Mouse (Mus musculus): ENCODE results near the gene Ube2l3. TPM values are rescaled to one million over a fixed set of nuclear protein-coding genes. Genes with fewer than 3 reads are reported as not detected.

Gene Ube2l3
- polyA plus RNA-seq, 1 experiment from 2014 or later = 405 TPM

GRCm38 (mm10) chr16:17216934-17217633 is 14.6 kb upstream of the Ube2l3 start:
- H3K27ac ChIP-seq (ENCODE audit: low read depth, low read length) = no peak overlapping the region
- ATAC-seq (ENCODE audit: insufficient read depth, low FRiP score, low TSS enrichment) (no peak), DNase-seq (ENCODE audit: low spot score) (no peak)
- H3K4me2 ChIP-seq (ENCODE audit: low read depth) = no peak overlapping the region
- 56% methylated on average over 8 of the region's 8 CpGs for WGBS
- H3K27me3 ChIP-seq (ENCODE audit: control insufficient read depth, insufficient read depth, low read length) = no peaks in the 10 kb centered on the region
- no peak overlapping the region for H3K9ac ChIP-seq (ENCODE audit: low read length)
- no peaks in the 10 kb centered on the region for H3K4me1 ChIP-seq (ENCODE audit: control insufficient read depth, insufficient read depth, low read length)
- H3K4me3 ChIP-seq (ENCODE audit: low read depth, low read length) = no peak overlapping the region
- H3K9me3 ChIP-seq (ENCODE audit: control insufficient read depth, low read length) = no peaks in the 10 kb centered on the region
- H3K36me3 ChIP-seq (ENCODE audit: control insufficient read depth, insufficient read depth, low read length) = no peaks in the 10 kb centered on the region

DNA sequence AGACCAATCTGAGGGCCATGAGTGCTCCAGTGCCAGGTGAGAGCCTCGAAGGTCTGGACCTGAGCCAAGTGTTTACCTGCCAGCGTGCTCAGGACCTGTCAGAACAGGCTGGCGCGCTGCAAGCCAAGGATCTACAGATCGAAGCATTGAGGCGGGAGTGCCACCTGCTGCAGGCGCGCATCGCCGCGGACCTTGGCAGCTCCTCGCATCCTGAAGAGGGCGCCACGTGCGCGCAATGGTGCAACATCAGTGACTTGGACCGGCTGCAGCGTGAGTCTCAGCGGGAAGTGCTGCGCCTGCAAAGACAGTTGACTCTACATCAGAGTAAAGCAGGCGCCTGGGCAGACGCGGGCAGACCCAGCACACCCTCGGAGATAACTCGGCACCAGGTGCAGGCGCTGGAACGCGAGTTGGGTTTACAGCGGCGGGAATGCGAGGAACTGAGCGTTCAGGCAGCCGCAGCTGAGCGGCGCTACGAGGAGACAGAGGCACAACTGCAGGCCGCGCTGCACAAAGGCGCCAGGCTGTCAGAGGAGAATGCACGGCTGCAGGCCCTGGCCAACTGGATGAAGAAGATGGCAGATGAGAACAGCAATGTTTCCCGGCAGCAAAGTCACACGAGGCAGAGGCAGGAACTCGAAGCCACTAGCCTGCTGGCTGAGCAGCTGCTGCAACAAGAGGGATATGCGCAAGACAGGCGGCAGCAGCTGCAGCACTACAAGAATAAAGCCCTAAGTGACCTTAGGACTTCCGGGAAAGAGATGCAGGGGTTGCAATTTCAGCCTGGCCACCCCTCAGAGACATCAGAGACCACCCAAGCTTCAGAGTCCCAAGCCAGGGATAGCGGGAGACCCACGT is 7.8 kb upstream of the Ube2l3 start:
- Histone ChIP-seq H3K36me3 (ENCODE audit: control insufficient read depth, insufficient read depth, low read length) (no peaks in the 10 kb centered on the region), H3K27me3 (ENCODE audit: control insufficient read depth, insufficient read depth, low read length) (peaks cover 3% of the 10 kb centered on the region; the same call in 1 of the 2 replicates), H3K27ac (ENCODE audit: low read depth, low read length) (peak overlapping the region; percentile 78; the same call in 1 of the 2 replicates), H3K4me3 (ENCODE audit: low read depth, low read length) (peak overlapping the region; percentile 59), H3K4me2 (ENCODE audit: low read depth) (peak overlapping the region; percentile 98), H3K9me3 (ENCODE audit: control insufficient read depth, low read length) (no peaks in the 10 kb centered on the region), H3K4me1 (ENCODE audit: control insufficient read depth, insufficient read depth, low read length) (peaks cover 10% of the 10 kb centered on the region), H3K9ac (ENCODE audit: low read length) (peak overlapping the region; percentile 80)
- peak; percentile 60 for ATAC-seq (ENCODE audit: insufficient read depth, low FRiP score, low TSS enrichment)
- WGBS = 7% methylated on average over 48 of the region's 48 CpGs
- DNase-seq (ENCODE audit: low spot score) = peak; percentile 92

DNA sequence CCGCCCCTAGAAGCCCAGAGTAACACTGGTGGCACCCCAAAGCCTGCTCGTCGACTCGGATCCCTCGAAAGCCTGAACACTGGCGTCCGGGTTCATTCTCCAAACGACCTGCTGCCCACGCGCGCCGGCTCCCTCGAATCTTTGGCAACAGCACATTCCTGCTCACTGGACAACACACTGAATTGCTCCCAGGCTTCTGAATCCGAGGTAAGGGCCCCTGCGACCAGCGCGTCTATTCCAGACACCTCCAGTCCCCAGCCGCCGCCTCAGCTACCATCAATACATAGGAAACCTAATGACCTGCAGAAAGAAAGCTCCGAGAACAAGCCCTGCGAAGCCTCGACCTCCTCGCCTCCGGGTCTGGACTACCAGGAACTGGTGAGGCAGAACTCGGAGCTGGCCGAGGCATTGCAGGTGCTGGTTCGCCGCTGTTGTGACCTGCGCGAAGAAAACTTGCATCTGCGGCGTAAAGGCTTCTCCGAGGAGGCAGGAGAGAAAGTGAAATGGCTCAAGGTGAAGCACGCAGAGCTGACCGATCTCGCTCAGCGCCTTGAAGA is 7.0 kb upstream of the Ube2l3 start:
- no peak for ATAC-seq (ENCODE audit: insufficient read depth, low FRiP score, low TSS enrichment)
- Histone ChIP-seq H3K27ac (ENCODE audit: low read depth, low read length) (peak overlapping the region; percentile 78), H3K4me3 (ENCODE audit: low read depth, low read length) (peak overlapping the region; percentile 59), H3K4me2 (ENCODE audit: low read depth) (peak overlapping the region; percentile 98), H3K9me3 (ENCODE audit: control insufficient read depth, low read length) (no peaks in the 10 kb centered on the region), H3K4me1 (ENCODE audit: control insufficient read depth, insufficient read depth, low read length) (peaks cover 10% of the 10 kb centered on the region), H3K27me3 (ENCODE audit: control insufficient read depth, insufficient read depth, low read length) (peaks cover 3% of the 10 kb centered on the region; the same call in 1 of the 2 replicates), H3K9ac (ENCODE audit: low read length) (peak overlapping the region; percentile 80), H3K36me3 (ENCODE audit: control insufficient read depth, insufficient read depth, low read length) (no peaks in the 10 kb centered on the region)
- no peak for DNase-seq (ENCODE audit: low spot score)
- WGBS = 2% methylated on average over 37 of the region's 37 CpGs

- under 1% methylated on average over 85 of the region's 85 CpGs for WGBS
- peak within 1 kb of the TSS; percentile 78 for H3K27ac ChIP-seq (ENCODE audit: low read depth, low read length)
- ATAC-seq (ENCODE audit: insufficient read depth, low FRiP score, low TSS enrichment) (peak; percentile 86), DNase-seq (ENCODE audit: low spot score) (peak; percentile 96)
- peak within 1 kb of the TSS; percentile 59 for H3K4me3 ChIP-seq (ENCODE audit: low read depth, low read length)
- peak within 1 kb of the TSS; percentile 80 for H3K9ac ChIP-seq (ENCODE audit: low read length)
- peaks cover 3% of the 10 kb centered on the region; the same call in 1 of the 2 replicates for H3K27me3 ChIP-seq (ENCODE audit: control insufficient read depth, insufficient read depth, low read length)
- no peaks in the 10 kb centered on the region for H3K9me3 ChIP-seq (ENCODE audit: control insufficient read depth, low read length)
- no peaks in the 10 kb centered on the region for H3K36me3 ChIP-seq (ENCODE audit: control insufficient read depth, insufficient read depth, low read length)
- peak within 1 kb of the TSS; percentile 98 for H3K4me2 ChIP-seq (ENCODE audit: low read depth)
- H3K4me1 ChIP-seq (ENCODE audit: control insufficient read depth, insufficient read depth, low read length) = peaks cover 10% of the 10 kb centered on the region
These were observed 6.2 kb upstream of the Ube2l3 start, which contains the start of gene Rimbp3 for GRCm38 (mm10) chr16:17208389-17209361. Gene Rimbp3, plus strand, starts transcription at chr16:17208603.

DNA sequence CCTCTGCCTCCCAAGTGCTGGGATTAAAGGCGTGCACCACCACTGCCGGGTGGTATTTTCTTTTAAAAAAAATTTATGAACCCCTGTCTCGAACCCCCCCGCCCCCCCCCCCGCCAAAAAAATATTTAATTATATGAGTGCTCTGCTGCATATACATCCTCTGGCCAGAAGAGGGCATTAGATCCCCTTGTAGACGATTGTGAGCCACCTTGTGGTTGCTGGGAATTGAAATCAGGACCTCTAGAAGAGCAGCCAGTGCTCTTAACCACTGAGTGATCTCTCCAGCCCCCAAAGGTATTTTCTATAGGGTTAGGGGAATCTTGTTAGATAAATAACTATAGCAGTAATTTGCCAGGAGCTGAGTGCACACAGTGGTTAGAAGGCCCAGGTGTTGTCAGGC is 2.5 kb upstream of the Ube2l3 start:
- no peak for DNase-seq (ENCODE audit: low spot score)
- H3K36me3 ChIP-seq (ENCODE audit: control insufficient read depth, insufficient read depth, low read length) = no peaks in the 10 kb centered on the region
- peaks cover 9% of the 10 kb centered on the region for H3K4me1 ChIP-seq (ENCODE audit: control insufficient read depth, insufficient read depth, low read length)
- no peak for ATAC-seq (ENCODE audit: insufficient read depth, low FRiP score, low TSS enrichment)
- no peak overlapping the region for H3K4me3 ChIP-seq (ENCODE audit: low read depth, low read length)
- peaks cover 3% of the 10 kb centered on the region; the same call in 1 of the 2 replicates for H3K27me3 ChIP-seq (ENCODE audit: control insufficient read depth, insufficient read depth, low read length)
- H3K9me3 ChIP-seq (ENCODE audit: control insufficient read depth, low read length) = no peaks in the 10 kb centered on the region
- 4% methylated on average over 6 of the region's 6 CpGs for WGBS
- no peak overlapping the region for H3K4me2 ChIP-seq (ENCODE audit: low read depth)
- H3K9ac ChIP-seq (ENCODE audit: low read length) = no peak overlapping the region
- H3K27ac ChIP-seq (ENCODE audit: low read depth, low read length) = no peak overlapping the region

- DNase-seq (ENCODE audit: low spot score) = no peak
These were observed 472 bp downstream of the Ube2l3 start for GRCm38 (mm10) chr16:17201977-17202376.

DNA sequence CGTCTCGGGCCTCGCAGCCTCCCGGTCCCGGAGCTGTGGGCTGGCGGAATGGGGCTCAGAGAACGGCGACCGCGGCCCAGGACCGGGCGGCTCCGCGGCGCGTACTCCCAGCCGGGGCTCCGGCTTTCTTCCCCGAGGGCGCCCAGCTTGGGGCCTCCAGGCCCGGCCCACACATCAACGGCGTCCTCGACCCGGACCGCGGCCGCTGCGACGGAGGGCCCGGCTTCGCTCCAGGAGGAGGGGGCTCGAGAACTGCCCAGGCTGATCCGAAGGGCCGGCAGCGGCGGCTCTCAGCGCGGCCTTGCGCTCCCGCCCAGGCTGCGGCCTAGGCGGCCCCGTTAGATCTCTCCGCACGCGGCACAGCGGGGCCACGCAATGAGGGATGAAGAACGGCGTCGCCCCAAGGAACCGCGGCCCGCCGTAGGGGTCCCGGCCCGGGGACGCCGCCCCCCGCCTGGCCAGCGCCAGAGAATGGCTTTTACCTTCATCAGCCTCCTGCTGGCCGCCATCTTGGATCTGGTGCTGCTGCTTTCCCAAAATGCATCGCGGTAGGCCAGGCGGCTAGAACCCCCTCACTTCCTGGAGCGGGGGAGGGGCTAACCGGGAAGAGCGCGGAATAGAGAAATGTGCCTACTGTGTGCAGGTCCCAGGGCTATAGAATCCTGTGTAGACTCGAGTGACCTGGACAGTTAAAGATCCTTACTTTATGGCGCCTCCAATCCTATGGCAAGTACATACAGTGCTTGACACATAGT is 1.3 kb downstream of the Ube2l3 start:
- Histone ChIP-seq H3K9me3 (ENCODE audit: control insufficient read depth, low read length) (no peaks in the 10 kb centered on the region), H3K27me3 (ENCODE audit: control insufficient read depth, insufficient read depth, low read length) (no peaks in the 10 kb centered on the region), H3K4me2 (ENCODE audit: low read depth) (peak overlapping the region; percentile 82), H3K4me1 (ENCODE audit: control insufficient read depth, insufficient read depth, low read length) (peaks cover 13% of the 10 kb centered on the region), H3K9ac (ENCODE audit: low read length) (peak overlapping the region; percentile 100), H3K4me3 (ENCODE audit: low read depth, low read length) (peak overlapping the region; percentile 100), H3K27ac (ENCODE audit: low read depth, low read length) (peak overlapping the region; percentile 64; the same call in 1 of the 2 replicates), H3K36me3 (ENCODE audit: control insufficient read depth, insufficient read depth, low read length) (no peaks in the 10 kb centered on the region)
- ATAC-seq (ENCODE audit: insufficient read depth, low FRiP score, low TSS enrichment) (peak; percentile 90), DNase-seq (ENCODE audit: low spot score) (peak; percentile 87)
- under 1% methylated on average over 72 of the region's 72 CpGs for WGBS

More at GRCm38 (mm10) chr16:17201977-17202376, 472 bp downstream of the Ube2l3 start:
- Histone ChIP-seq H3K4me2 (ENCODE audit: low read depth) (no peak overlapping the region), H3K36me3 (ENCODE audit: control insufficient read depth, insufficient read depth, low read length) (no peaks in the 10 kb centered on the region), H3K4me1 (ENCODE audit: control insufficient read depth, insufficient read depth, low read length) (peaks cover 13% of the 10 kb centered on the region), H3K27ac (ENCODE audit: low read depth, low read length) (no peak overlapping the region), H3K9me3 (ENCODE audit: control insufficient read depth, low read length) (no peaks in the 10 kb centered on the region), H3K27me3 (ENCODE audit: control insufficient read depth, insufficient read depth, low read length) (no peaks in the 10 kb centered on the region), H3K9ac (ENCODE audit: low read length) (no peak overlapping the region), H3K4me3 (ENCODE audit: low read depth, low read length) (no peak overlapping the region)
- 71% methylated on average over 2 of the region's 2 CpGs for WGBS
- no peak for ATAC-seq (ENCODE audit: insufficient read depth, low FRiP score, low TSS enrichment)

All from neural tube, embryonic 11.5 days (tissue).